Comparison of ENCODE assay signal across 9 mouse cellular contexts in the genomic region with DNA sequence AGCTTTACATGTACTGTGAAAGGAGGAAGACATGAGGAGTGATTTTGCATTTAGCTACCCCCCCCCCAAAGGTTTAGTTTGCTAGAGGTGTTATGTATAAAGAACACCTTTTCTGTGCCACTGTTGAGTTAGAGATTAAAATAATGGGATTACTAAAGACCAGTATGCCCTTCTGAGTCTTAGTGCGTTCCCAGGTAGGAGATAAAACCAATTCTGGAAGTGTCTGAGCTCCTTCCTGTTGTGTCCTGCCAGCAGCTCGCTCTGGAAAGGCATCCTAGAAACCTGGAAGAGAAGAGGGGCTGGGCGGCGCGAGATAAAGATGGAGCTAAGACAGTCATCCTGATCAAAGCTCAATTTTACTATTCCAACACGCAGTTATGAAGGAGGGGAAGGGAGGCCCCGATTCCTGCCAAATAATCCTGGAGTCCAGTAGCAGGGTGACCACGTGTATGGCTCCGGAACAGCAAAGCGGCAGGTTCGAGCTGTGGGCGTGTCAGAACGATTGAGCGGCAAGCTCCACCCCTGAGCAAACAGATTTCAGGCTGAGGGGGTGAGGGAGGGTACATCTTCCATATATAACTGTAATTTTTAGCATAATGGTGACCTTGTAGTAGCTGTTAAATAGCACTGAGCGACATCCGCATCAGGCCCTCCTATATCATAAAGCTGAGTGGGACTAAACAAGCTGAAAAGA. TPM values are rescaled to one million over a fixed set of nuclear protein-coding genes. Genes with fewer than 3 reads are reported as not detected.
A peak's percentile ranks its signal among the peaks of the same experiment; 100 is the strongest.
DNase-seq lines count a peak whose midpoint lies in the region; ATAC-seq lines count a peak whose summit lies in the region.
"Had no signal": no experiment of that assay in that cellular context is flagged by ENCODE, and none has a peak within 500 bp of the region (broad histone marks: within the 10 kb centered on the region; RNA-seq: fewer than 3 reads in every experiment).

No protein-coding gene starts in this region.

- DNase-seq in heart, postnatal 14 days: no peak
- DNase-seq in neural tube, embryonic 10.5 days (ENCODE audit: extremely low spot score, low spot score): no peak
- DNase-seq in layer of hippocampus, adult 11-12 months (ENCODE audit: low spot score): no peak
- DNase-seq in thymus, adult 18-20 months: no peak
- DNase-seq: embryo, embryonic 11 days; lung, postnatal 4 days had no signal

- intact Hi-C loops in heart, postnatal 14 days (cut with DNase I): no loop called here

- peak overlapping the region; percentile 11; the same call in 1 of the 2 replicates for H3K4me3 ChIP-seq in heart, embryonic 13.5 days
- no peak overlapping the region for H3K4me3 ChIP-seq in neural tube, embryonic 12.5 days
- H3K4me3 ChIP-seq in limb, embryonic 15.5 days: no peak overlapping the region

- H3K4me2 ChIP-seq in heart, embryonic 13.5 days: peak overlapping the region; percentile 55
- H3K4me2 ChIP-seq in neural tube, embryonic 12.5 days (replicated peaks): peak overlapping the region; percentile 26
- H3K4me2 ChIP-seq in limb, embryonic 15.5 days: peak overlapping the region; percentile 22; the same call in 1 of the 2 replicates

- H3K27ac ChIP-seq in heart, embryonic 13.5 days (replicated peaks): peak overlapping the region; percentile 39; the same call in 1 of the 2 replicates
- H3K27ac ChIP-seq in neural tube, embryonic 12.5 days: no peak overlapping the region
- H3K27ac ChIP-seq in limb, embryonic 15.5 days: 0 out of 2 replicates have a peak overlapping the region, but pooled peaks have one; percentile 9

- no peaks in the 10 kb centered on the region for H3K36me3 ChIP-seq in heart, embryonic 13.5 days
- no peaks in the 10 kb centered on the region for H3K36me3 ChIP-seq in neural tube, embryonic 12.5 days
- H3K36me3 ChIP-seq in limb, embryonic 15.5 days: no peaks in the 10 kb centered on the region

- peaks cover 7% of the 10 kb centered on the region for H3K27me3 ChIP-seq in heart, embryonic 13.5 days (replicated peaks)
- H3K27me3 ChIP-seq in neural tube, embryonic 12.5 days (replicated peaks): no peaks in the 10 kb centered on the region
- H3K27me3 ChIP-seq in limb, embryonic 15.5 days: no peaks in the 10 kb centered on the region

- 6% methylated on average over 16 of the region's 16 CpGs for WGBS in heart, embryonic 13.5 days
- WGBS in neural tube, embryonic 12.5 days: 10% methylated on average over 16 of the region's 16 CpGs
- WGBS in limb, embryonic 15.5 days: 7% methylated on average over 16 of the region's 16 CpGs

- peaks cover 17% of the 10 kb centered on the region for H3K4me1 ChIP-seq in heart, embryonic 13.5 days
- H3K4me1 ChIP-seq in neural tube, embryonic 12.5 days: no peaks in the 10 kb centered on the region
- peaks cover 8% of the 10 kb centered on the region; the same call in 1 of the 2 replicates for H3K4me1 ChIP-seq in limb, embryonic 15.5 days

- H3K9me3 ChIP-seq in heart, embryonic 13.5 days: no peaks in the 10 kb centered on the region
- no peaks in the 10 kb centered on the region for H3K9me3 ChIP-seq in neural tube, embryonic 12.5 days
- no peaks in the 10 kb centered on the region for H3K9me3 ChIP-seq in limb, embryonic 15.5 days

- peak overlapping the region; percentile 59 for H3K9ac ChIP-seq in heart, embryonic 13.5 days
- H3K9ac ChIP-seq in neural tube, embryonic 12.5 days: no peak overlapping the region
- no peak overlapping the region for H3K9ac ChIP-seq in limb, embryonic 15.5 days

- no peak for ATAC-seq in heart, embryonic 13.5 days (ENCODE audit: extremely low read depth, insufficient number of reproducible peaks, low FRiP score, low TSS enrichment)
- no peak for ATAC-seq in neural tube, embryonic 12.5 days (ENCODE audit: low FRiP score, low read depth)
- ATAC-seq in limb, embryonic 15.5 days (ENCODE audit: insufficient number of reproducible peaks, low FRiP score, low TSS enrichment, low read depth): no peak

RNA-seq across cellular contexts. Expression of a gene that starts 40.0 kb away (rescaled TPM):
- polyA plus RNA-seq in heart, embryonic 13.5 days (2015; fragmentation: Nextera tagmentation; extraction: Ambion mirVana): 0.28 and 0.47 TPM in 2 replicates
- total RNA-seq in heart, postnatal 14 days (2021): under 1 TPM; 0.27 to 0.41 TPM
- 0.64 and 1.0 TPM in 2 replicates for polyA plus RNA-seq in neural tube, embryonic 12.5 days (2016; fragmentation: Nextera tagmentation; extraction: Ambion mirVana)
- polyA plus RNA-seq in limb, embryonic 15.5 days (2015; fragmentation: Nextera tagmentation; extraction: Ambion mirVana): 0.82 and 2.1 TPM in 2 replicates

RNA-seq across cellular contexts. Expression of a gene that starts 40.1 kb away (rescaled TPM):
- polyA plus RNA-seq in heart, embryonic 13.5 days (2015; fragmentation: Nextera tagmentation; extraction: Ambion mirVana): 9.7 and 9.9 TPM in 2 replicates
- 1 to 10 TPM; 2.5 to 2.7 TPM for total RNA-seq in heart, postnatal 14 days (2021)
- polyA plus RNA-seq in neural tube, embryonic 12.5 days (2016; fragmentation: Nextera tagmentation; extraction: Ambion mirVana): 9.0 and 10.5 TPM in 2 replicates
- 7.6 and 7.8 TPM in 2 replicates for polyA plus RNA-seq in limb, embryonic 15.5 days (2015; fragmentation: Nextera tagmentation; extraction: Ambion mirVana)
